Mouse (Mus musculus) ES-E14 (cell line): ENCODE results near the gene Tti1.

Experiments used
- HCFC1 ChIP-seq: IDR thresholded peaks from 2 replicates; pipeline ENCODE4 v1.6.1; 2012; ENCODE audit warnings: low read length, inconsistent platforms, borderline replicate concordance; ENCODE audit not compliant: insufficient read depth
- ZC3H11A ChIP-seq: IDR thresholded peaks from 2 replicates; pipeline ENCODE4 v1.6.1; 2012; ENCODE audit warnings: low read depth, mild to moderate bottlenecking, inconsistent platforms, low read length, borderline replicate concordance

DNA sequence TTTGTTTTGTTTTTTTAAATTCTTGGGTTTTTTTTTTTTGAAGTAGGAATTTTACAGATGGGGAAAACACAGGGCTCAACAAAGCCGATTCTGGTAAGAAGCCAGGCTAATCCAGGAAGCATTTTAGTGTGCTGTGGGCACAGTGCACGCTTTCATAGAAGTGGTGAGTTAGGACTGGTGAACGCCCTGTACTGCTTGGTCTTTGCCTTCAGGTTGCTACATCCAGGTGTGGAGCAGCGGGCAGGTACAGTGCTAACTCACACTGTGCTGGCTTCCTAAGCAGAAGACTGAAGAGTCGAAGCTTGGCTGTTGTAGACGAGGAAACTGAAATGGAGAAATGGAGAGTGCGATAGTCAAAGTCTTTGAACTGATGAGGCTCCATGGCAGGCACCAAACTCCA, 1.8 kb upstream of the Tti1 start:
- TF ChIP-seq ZC3H11A (no peak), HCFC1 (no peak)
